Mouse (Mus musculus) brain, adult 2 months (tissue): ENCODE measurements around the gene Atxn7.
"Not testable (repeated sequence)": the region's sequence is repeated elsewhere in the genome, so short reads cannot be mapped to it uniquely, and the experiment has no call there.

ENCODE experiments used
- DNase-seq: peaks from one replicate; pipeline ENCODE4 v3.0.0; 2011; ENCODE audit warnings: low read depth, low spot score

Atxn7 gene

GRCm38 (mm10) chr14:13982174-13982573 is 20.9 kb downstream of the Atxn7 start:
- no peak for DNase-seq

GRCm38 (mm10) chr14:13988397-13988796 is 27.2 kb downstream of the Atxn7 start:
- DNase-seq = peak; percentile 19

DNA sequence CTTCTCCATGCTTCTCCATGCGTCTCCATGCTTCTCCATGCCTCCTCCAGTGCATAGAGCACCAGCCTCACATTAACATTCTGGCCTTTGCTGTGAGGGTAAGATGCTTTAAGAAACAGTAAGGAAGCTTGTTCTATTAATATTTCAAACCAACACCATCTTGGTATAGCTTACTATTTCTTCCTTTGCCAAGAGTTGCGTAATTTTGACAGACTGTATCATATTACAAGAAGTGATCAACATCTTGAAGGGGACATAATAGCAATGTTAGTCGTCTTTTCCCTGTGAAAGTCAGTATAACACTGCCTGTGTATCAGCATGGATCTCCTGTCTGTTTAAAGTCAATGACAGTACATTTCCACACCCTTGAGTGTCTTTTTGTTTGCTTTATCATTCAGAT is 29.5 kb downstream of the Atxn7 start:
- no peak for DNase-seq

DNA sequence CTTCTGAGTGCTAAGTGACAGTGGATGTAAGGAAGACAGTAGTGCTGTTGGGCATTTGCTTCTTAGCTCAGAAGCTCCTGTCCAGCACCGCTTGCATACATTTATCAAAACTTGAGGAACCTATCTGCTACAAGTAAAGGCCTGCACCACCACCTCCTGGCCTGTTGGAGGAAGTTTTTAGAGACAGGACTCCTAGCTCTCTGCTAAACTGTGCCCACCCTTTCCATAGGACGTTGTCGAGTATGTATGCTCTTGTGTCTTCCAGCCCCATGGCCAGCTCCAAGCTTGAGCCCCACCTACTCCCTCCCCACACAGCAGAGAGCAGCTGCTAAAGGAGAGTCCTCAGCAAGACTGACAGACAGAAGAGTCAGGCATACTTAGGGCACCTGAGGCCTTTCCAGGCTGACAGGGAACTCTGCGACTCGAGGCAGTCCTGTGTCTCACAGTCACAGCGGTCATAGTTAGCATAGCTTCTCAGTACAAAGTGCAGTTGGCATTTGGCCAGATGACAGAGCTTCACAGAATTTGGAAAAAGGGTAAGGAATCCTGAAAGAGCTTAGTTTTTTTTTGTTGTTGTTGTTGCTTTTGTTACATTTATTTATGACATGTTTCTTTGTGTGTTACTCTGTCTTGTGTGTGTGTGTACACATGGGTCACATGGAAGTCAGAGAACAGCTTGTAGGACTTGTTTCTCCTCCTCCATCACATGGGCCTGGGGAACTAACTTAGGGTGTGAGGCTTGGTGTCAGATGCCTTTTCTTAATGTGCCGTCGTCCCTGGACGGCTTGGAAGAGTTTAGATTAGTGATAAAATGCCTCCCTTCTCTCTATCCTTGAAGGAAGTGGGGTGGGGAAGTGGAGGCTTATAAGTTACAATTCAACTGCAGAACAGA is 34.2 kb downstream of the Atxn7 start:
- DNase-seq = peak; percentile 24

DNA sequence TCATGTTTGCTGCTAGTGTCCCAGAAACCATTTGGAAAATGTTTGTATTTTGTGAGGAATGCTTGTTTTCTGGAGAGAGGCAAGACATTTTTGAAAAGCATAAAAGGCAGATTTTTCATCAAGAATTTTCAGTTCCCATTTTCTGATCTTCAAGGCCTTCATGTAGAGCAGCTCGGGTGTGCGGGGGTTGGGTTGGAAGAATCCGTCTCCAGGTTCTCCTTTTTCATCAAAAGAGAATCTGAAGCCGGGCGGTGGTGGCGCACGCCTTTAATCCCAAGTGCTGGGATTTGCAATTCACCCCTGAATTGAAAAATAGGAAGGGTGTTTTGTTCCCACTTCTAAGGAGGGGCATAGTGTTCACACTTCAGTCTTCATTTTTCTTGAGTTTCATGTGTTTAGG is 41.5 kb downstream of the Atxn7 start:
- DNase-seq = no peak

DNA sequence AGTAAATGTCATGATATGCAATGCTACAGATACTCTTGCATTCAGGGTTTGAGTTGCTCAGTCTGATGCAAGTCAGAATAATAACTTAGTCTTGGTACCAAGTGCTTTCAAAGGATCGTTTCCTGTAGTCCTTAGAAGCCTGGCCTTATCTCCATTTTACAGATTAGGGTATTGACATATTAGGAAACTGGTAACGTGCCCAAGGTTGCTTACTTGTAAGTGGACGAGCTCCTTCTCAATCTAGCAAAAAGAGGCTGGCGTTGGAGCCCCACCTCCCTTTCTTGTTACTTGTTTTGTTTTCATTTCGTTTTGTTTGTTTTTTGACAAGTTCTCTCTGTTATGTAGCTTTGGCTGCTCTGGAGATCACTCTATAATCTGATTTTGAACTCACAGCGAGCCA is 48.5 kb downstream of the Atxn7 start:
- DNase-seq = no peak

DNA sequence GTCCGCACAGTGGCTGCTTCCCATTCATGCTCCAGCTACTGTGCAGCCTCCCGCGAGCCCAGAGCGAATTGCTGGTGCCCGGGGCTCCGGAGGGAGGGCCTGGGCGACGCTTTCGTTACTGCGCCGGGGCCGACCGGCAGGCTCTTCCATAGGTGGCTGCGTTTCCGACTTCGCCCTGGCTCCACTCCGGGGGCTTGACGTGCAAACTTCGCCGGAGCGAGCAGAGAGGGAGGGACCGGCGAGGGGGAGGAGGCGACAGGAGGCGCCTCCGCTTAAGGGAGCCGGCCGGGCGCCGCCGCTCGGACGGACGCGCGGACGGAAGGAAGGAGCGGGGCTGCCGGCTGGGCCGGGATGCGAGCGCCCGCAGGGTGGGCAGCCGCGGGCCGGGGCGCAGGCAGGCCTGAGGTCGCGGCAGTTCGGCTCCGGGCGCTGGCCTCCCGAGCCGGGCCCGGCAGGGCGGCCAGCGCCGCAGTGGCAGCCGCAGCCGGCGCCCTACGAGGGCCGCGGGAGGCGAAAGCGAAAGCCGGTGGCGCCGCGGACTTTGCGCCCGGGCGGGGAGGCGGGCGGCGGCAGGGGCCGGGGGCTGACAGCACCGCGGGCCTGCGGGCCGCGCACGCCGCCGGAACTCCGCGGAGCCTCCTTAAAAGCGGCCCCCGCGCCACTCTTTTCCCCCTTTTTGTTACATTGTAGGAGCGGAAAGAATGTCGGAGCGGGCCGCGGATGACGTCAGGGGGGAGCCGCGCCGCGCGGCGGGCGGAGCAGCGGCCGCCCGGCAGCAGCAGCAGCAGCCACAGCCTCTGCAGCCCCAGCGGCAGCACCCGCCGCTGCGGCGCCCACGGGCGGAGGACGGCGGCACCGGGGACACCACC is 51.4 kb downstream of the Atxn7 start:
- peak; percentile 95 for DNase-seq

DNA sequence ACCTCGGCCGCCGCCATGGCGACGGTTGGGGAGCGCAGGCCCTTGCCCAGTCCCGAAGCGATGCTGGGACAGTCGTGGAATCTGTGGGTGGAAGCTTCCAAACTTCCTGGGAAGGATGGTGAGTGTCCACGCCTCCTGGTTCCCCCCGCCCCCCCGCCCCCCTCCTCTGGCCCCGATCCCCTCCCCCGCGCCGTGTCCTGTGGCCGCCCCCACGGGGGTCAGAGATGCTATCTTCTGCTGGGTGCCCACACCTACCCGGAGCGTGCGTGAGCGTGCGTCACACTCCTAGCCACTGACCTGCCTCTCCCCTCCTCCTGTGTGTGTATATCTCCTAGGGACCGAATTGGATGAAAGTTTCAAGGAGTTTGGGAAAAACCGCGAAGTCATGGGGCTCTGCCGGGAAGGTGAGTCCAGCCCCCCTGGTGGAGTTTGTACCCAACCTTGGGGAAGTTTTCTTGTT is 52.0 kb downstream of the Atxn7 start:
- DNase-seq = peak; percentile 67

- no peak for DNase-seq
These were observed 53.6 kb downstream of the Atxn7 start for GRCm38 (mm10) chr14:14014636-14015375.

DNA sequence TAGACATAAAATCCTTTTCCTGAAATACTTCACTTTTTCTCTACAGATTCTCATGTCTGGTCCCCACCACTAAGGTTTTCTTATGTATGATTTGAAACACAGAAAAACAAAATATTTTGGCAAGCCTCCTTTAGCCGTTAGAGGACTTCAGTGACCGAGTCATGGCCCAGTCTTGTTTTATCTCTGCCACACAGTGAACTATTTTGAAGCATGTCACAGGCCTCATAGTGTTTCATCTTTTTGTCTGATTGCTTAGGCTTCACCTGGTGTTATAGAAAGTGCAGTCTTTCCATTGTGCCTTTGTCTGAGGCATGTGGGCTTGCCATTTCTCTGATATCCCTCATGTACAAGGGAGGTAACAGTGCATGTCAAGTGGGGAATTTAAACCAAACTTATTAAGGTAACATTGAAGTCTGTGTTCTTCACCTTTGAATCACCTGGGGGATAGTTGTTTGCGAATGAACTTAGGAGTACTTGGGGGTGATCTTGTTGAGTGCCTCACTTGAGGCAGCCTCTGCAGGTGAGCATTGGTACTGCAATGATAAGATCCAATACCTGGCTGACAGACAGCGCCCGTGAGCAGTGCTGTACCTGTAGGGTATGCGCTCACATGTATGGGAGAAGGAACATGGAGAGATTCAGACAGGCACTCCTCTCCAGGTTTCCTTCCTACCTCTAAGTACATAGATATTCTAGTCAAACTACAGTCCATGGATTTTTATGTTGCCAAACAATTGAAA is 58.1 kb downstream of the Atxn7 start:
- peak; percentile 51 for DNase-seq

DNA sequence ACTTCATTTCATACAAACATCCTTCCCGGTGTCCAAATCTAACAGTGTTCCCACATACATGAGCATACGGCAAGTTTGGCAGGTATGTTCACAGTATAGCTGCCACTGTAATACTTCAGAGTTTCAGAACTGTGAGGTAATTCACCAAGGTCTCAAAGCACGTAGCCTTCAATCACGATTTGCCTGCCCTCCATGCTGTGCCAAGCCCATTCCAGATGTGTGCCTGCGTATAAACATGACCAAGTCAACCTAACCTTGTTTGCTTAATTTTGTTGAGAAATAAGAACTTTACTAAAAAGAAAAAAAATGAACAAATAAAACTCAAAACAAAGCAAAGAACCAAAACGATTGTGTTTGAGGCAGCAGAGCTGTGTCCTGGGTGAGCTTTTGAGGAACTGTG is 60.0 kb downstream of the Atxn7 start:
- no peak for DNase-seq

DNA sequence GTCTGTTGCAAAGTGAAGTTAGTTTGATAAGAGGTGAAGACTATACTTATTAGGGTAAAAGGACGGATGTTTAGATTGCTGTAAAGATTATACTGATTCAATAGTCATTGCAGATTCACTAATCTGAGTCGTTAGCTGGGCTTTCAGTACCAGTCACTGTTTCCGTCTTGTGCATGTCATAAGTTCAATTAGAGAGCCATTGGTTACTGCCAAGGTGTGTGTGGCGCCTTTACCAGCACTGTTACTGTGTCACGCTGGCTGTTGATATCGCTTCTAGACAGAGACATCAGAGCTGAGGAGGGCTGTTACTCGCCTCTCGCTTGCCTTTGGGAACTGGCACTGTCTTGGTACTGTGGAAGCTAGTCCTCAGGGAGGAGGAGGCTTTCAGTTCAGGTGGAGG is 64.6 kb downstream of the Atxn7 start:
- no peak for DNase-seq

DNA sequence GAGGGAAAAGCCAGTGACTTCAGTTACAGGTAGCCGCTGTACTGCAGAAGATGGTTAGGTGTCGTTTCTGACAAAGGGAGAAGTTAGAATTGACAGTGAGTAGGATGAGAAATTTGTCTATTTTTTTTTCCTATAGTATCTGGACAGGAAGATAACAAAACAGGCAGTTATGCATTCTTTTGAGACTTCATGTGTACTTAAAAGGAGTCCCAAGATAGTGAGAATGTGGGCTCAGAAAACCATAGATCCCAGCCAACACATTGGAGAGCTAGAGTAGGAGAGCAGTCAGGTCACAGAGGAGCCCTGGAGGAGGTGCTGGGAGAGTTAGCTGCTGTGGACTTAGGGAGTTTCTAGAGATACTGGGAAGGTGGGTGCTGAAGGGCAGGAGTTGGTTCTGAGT is 69.4 kb downstream of the Atxn7 start:
- no peak for DNase-seq

- peak; percentile 50 for DNase-seq
These were observed 71.6 kb downstream of the Atxn7 start for GRCm38 (mm10) chr14:14032842-14033241.

DNA sequence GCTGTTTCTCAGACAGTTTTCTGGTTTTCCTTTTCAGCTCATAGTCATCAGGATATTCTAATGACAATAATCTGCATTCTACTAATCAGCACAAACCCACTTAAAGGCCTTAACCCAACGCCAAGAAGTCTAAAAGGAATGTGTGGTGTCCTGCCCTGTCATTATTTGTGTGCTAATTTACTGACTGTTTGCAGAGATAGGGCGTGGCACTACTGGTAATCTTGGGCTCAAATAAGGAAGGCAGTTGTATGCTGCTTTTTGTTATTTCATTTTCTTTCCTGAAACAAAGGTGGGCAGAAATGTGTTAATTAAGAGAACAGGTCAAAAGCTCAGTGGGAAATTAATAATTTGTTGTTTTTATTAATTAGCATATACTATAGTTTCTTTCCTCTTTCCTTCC is 75.1 kb downstream of the Atxn7 start:
- DNase-seq = no peak

DNA sequence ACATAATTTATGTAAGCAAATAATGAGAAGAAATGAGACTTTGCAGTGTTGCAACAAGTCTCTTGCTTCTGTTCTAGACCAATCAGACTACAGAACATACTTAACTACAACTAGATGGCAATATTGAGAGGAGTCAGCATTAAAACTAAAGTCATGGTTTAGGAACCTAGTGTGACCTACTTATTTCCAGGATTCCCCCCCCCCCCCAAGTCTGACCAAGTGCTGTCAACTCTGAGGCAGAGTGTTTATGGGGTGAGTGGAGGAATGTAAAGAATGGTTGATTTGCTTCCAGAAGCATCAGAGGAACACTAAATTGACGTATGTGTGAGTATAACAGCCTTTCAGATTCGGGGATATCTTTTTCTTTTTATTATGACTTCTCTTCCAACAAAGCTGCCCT is 77.0 kb downstream of the Atxn7 start:
- no peak for DNase-seq

- peak; percentile 58 for DNase-seq
These were observed 81.1 kb downstream of the Atxn7 start for GRCm38 (mm10) chr14:14042336-14042735.

- peak; percentile 41 for DNase-seq
These were observed 93.1 kb downstream of the Atxn7 start for GRCm38 (mm10) chr14:14054386-14054785.

GRCm38 (mm10) chr14:14059606-14060005 is 98.4 kb downstream of the Atxn7 start:
- not testable (repeated sequence) for DNase-seq

DNA sequence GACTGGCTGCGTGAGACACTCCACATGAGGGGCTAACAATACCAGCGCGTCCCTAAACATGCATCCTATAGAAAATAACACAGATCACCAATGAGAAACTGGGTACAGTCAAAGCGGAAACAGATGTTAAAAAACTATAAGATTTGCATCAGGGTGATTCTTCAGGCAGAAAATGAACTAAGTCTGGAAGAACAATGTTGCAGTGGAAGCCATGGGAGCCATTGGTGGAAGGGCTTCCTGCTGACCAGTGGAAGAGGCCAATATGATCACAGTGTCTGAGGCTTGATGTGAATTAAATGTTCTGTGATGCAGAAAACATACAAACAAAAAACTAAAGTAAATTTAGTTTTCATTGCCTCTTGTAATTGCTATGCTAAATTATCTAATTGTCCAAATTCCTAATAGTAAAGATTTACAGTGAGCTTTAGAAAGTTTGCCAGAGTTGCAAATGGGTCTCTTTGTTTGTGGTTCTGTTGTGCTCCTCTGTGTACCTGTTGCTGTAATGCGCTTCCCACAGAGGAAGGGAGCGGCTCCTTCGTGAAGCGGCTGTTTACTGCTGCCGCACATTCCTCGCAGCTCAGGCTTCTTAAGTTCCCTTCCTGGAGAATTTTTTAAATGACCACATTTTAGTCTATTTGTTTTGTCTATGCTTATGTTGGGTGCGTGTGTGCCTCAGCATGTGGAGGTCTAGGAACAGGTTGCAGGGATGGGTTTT is 101.4 kb downstream of the Atxn7 start:
- no peak for DNase-seq
